Mouse (Mus musculus) megakaryocyte, embryonic 14.5 days (primary cell): ENCODE data around the gene Donson.

Experiments
- FLI1 ChIP-seq: IDR thresholded peaks from 2 replicates; pipeline ENCODE4 v1.6.1; 2012; ENCODE audit warnings: low read length, inconsistent platforms, mixed read lengths
- GATA1 ChIP-seq: IDR thresholded peaks from 3 replicates; pipeline ENCODE4 v1.6.1; 2012; ENCODE audit warnings: mixed read lengths, low read length, inconsistent platforms, borderline replicate concordance

- TF ChIP-seq GATA1 = no peak
- TF ChIP-seq FLI1 = no peak
These were observed 14.1 kb downstream of the Donson start for GRCm38 (mm10) chr16:91674500-91674899.
